Mouse (Mus musculus): ENCODE measurements around the gene Prmt3. TPM values are rescaled to one million over a fixed set of nuclear protein-coding genes. Genes with fewer than 3 reads are reported as not detected.
A peak's percentile ranks its signal among the peaks of the same experiment; 100 is the strongest.

Gene Prmt3
- 63.1 and 63.8 TPM in 2 replicates for polyA plus RNA-seq (2014; fragmentation: Nextera tagmentation; extraction: Ambion mirVana)

DNA sequence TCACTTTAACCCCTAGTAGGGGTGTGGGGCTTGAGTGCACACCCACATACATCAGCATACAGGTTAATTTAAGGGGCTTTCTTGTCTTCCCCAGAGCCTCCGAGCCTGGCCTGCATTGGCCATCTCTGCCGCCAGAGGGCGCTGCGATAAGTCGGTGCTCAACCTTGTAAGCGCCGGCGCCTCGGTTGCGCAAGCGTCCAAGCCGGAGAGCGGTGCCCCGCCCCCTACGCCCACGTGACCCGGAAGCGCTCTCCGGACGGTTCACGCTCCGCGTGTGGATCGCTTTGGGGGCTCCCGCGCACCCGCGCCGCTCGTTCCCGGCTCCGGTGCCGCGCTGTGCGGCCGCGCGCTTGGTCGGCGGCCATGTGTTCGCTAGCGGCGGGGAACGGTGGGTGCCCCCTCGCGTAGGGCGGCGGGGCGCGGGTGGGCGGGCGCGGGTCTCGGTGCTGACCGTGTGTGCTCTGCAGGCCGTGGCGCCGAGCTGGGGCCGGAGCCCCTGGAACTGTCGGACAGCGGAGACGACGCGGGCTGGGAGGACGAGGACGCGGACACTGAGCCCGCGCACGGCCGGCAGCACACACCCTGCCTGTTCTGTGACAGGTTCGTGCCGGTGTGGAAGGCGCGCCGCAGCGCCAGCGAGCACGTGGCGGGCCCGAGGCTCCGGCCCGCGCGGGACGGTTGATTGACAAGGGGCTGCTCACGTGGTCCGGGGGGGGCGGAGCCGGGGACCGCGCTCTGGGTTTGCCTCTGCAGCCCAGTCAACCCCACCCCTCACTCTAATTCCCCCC lies at the start of gene Prmt3:
TSS of gene Prmt3 (plus strand) at position 233 of the 788 bp plus-strand sequence.
- H3K36me3 ChIP-seq (replicated peaks; ENCODE audit: control insufficient read depth, insufficient read depth, low read depth, low read length): no peaks in the 10 kb centered on the region
- H3K9ac ChIP-seq (replicated peaks; ENCODE audit: low read length): peak within 1 kb of the TSS; percentile 83
- peak; percentile 83 for ATAC-seq (replicated peaks; ENCODE audit: insufficient number of reproducible peaks, low FRiP score, low TSS enrichment, low read depth)
- no peaks in the 10 kb centered on the region for H3K4me1 ChIP-seq (ENCODE audit: control insufficient read depth, insufficient read depth, low read length)
- under 1% methylated on average over 76 of the region's 92 CpGs for WGBS
- peak within 1 kb of the TSS; percentile 90 for H3K4me2 ChIP-seq (ENCODE audit: low read depth, low read length)
- H3K27ac ChIP-seq (replicated peaks; ENCODE audit: low read depth, low read length): 0 out of 2 replicates have a peak within 1 kb of the TSS, but pooled peaks have one; percentile 41
- peak within 1 kb of the TSS; percentile 67 for H3K4me3 ChIP-seq (ENCODE audit: low read depth, low read length)
- H3K27me3 ChIP-seq (ENCODE audit: control insufficient read depth, insufficient read depth, low read length): no peaks in the 10 kb centered on the region
- no peaks in the 10 kb centered on the region for H3K9me3 ChIP-seq (replicated peaks; ENCODE audit: control insufficient read depth, low read length)
- DNase-seq (ENCODE audit: low spot score): peak; percentile 99

GRCm38 (mm10) chr7:49734342-49734741 lies 43.8 kb upstream of the Prmt3 start:
- H3K27me3 ChIP-seq (ENCODE audit: control insufficient read depth, insufficient read depth, low read length): no peaks in the 10 kb centered on the region
- H3K36me3 ChIP-seq (replicated peaks; ENCODE audit: control insufficient read depth, insufficient read depth, low read depth, low read length): no peaks in the 10 kb centered on the region
- no peak overlapping the region for H3K9ac ChIP-seq (replicated peaks; ENCODE audit: low read length)
- H3K4me2 ChIP-seq (ENCODE audit: low read depth, low read length): no peak overlapping the region
- ATAC-seq (replicated peaks; ENCODE audit: insufficient number of reproducible peaks, low FRiP score, low TSS enrichment, low read depth) (no peak), DNase-seq (ENCODE audit: low spot score) (no peak)
- H3K4me1 ChIP-seq (ENCODE audit: control insufficient read depth, insufficient read depth, low read length): no peaks in the 10 kb centered on the region
- H3K27ac ChIP-seq (replicated peaks; ENCODE audit: low read depth, low read length): no peak overlapping the region
- no peaks in the 10 kb centered on the region for H3K9me3 ChIP-seq (replicated peaks; ENCODE audit: control insufficient read depth, low read length)
- 54% methylated on average over 4 of the region's 4 CpGs for WGBS
- no peak overlapping the region for H3K4me3 ChIP-seq (ENCODE audit: low read depth, low read length)

- H3K4me2 ChIP-seq (ENCODE audit: low read depth, low read length): no peak overlapping the region
- H3K27ac ChIP-seq (replicated peaks; ENCODE audit: low read depth, low read length): no peak overlapping the region
- H3K27me3 ChIP-seq (ENCODE audit: control insufficient read depth, insufficient read depth, low read length): no peaks in the 10 kb centered on the region
- ATAC-seq (replicated peaks; ENCODE audit: insufficient number of reproducible peaks, low FRiP score, low TSS enrichment, low read depth) (0 out of 2 replicates have a peak, but pooled peaks have one; percentile 58), DNase-seq (ENCODE audit: low spot score) (no peak)
- no peaks in the 10 kb centered on the region for H3K4me1 ChIP-seq (ENCODE audit: control insufficient read depth, insufficient read depth, low read length)
- no peaks in the 10 kb centered on the region for H3K36me3 ChIP-seq (replicated peaks; ENCODE audit: control insufficient read depth, insufficient read depth, low read depth, low read length)
- H3K9me3 ChIP-seq (replicated peaks; ENCODE audit: control insufficient read depth, low read length): no peaks in the 10 kb centered on the region
- H3K4me3 ChIP-seq (ENCODE audit: low read depth, low read length): no peak overlapping the region
- WGBS: 56% methylated on average over 8 of the region's 8 CpGs
- no peak overlapping the region for H3K9ac ChIP-seq (replicated peaks; ENCODE audit: low read length)
Measured at GRCm38 (mm10) chr7:49739448-49739847, 38.7 kb upstream of the Prmt3 start.

DNA sequence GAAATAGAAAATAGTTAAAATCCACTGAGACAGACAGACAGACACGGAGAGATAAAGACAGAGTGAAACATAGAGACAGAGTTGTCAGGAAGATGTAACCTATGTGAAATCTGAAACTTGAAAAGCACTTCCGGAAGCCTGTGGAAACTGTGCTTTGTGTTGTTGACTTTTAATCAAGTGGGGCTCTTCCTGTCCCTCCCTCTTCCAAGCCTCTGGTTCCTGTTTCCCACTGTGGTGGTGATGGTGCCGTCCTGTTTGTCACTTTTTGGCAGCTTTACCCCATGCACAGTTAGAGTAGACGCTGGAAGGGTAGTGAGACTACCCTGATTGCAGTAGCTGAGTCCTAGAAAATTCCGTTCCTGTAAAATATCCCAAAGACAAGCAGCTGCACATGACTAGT lies 36.7 kb upstream of the Prmt3 start:
- Histone ChIP-seq H3K4me2 (ENCODE audit: low read depth, low read length) (no peak overlapping the region), H3K9me3 (replicated peaks; ENCODE audit: control insufficient read depth, low read length) (no peaks in the 10 kb centered on the region), H3K4me1 (ENCODE audit: control insufficient read depth, insufficient read depth, low read length) (no peaks in the 10 kb centered on the region), H3K36me3 (replicated peaks; ENCODE audit: control insufficient read depth, insufficient read depth, low read depth, low read length) (no peaks in the 10 kb centered on the region), H3K27ac (replicated peaks; ENCODE audit: low read depth, low read length) (no peak overlapping the region), H3K9ac (replicated peaks; ENCODE audit: low read length) (no peak overlapping the region), H3K4me3 (ENCODE audit: low read depth, low read length) (no peak overlapping the region), H3K27me3 (ENCODE audit: control insufficient read depth, insufficient read depth, low read length) (no peaks in the 10 kb centered on the region)
- WGBS: 16% methylated on average over 5 of the region's 5 CpGs
- DNase-seq (ENCODE audit: low spot score) (no peak), ATAC-seq (replicated peaks; ENCODE audit: insufficient number of reproducible peaks, low FRiP score, low TSS enrichment, low read depth) (no peak)

DNA sequence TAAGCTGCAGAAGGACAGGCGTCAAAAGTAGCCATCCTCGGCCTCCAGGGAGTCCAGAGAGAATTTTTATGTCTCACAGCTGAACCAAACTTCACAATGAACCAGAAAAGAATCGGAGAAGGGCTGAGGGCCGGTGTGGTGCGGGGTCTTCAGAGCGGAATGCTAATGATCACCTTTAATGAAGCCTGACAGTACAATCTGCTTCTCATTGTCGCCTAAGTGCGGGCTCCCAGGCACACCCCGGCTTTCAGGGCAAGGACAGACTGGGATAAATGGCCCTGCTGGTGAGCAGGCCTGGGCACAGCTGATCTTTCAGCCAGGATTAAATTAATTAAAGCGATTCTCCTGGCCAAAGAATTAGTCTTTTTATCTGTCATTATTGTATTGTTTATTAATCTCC lies 36.2 kb upstream of the Prmt3 start:
- peak; percentile 46 for DNase-seq (ENCODE audit: low spot score)
- H3K27me3 ChIP-seq (ENCODE audit: control insufficient read depth, insufficient read depth, low read length): no peaks in the 10 kb centered on the region
- WGBS: 11% methylated on average over 10 of the region's 10 CpGs

DNA sequence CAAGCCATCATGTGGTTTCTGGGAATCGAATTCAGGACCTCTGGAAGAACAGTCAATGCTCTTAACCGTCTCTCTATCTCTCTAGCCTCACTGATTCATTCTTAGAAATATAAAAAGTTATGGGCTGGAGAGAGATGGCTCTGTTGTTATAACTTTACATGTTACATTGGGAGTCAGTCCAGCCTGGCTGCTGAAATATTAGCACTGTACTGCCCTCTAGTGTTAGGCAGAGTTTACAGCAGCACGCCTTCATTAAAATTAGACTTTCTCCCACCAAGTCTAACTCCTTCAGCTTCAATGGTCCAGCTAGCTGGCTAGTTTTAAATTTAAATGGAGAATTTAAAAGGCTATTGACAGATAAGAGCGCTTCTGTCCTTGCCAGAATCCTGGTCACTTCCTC lies 27.0 kb upstream of the Prmt3 start:
- WGBS: 7% methylated on average over 4 of the region's 4 CpGs
- no peaks in the 10 kb centered on the region for H3K9me3 ChIP-seq (replicated peaks; ENCODE audit: control insufficient read depth, low read length)
- H3K4me2 ChIP-seq (ENCODE audit: low read depth, low read length): no peak overlapping the region
- no peak for ATAC-seq (replicated peaks; ENCODE audit: insufficient number of reproducible peaks, low FRiP score, low TSS enrichment, low read depth)
- DNase-seq (ENCODE audit: low spot score): peak; percentile 79
- H3K4me3 ChIP-seq (ENCODE audit: low read depth, low read length): no peak overlapping the region
- H3K9ac ChIP-seq (replicated peaks; ENCODE audit: low read length): no peak overlapping the region
- H3K36me3 ChIP-seq (replicated peaks; ENCODE audit: control insufficient read depth, insufficient read depth, low read depth, low read length): no peaks in the 10 kb centered on the region
- no peak overlapping the region for H3K27ac ChIP-seq (replicated peaks; ENCODE audit: low read depth, low read length)
- peaks cover 10% of the 10 kb centered on the region for H3K27me3 ChIP-seq (ENCODE audit: control insufficient read depth, insufficient read depth, low read length)
- H3K4me1 ChIP-seq (ENCODE audit: control insufficient read depth, insufficient read depth, low read length): no peaks in the 10 kb centered on the region

More for the DNA sequence above, 36.2 kb upstream of the Prmt3 start:
- H3K36me3 ChIP-seq (replicated peaks; ENCODE audit: control insufficient read depth, insufficient read depth, low read depth, low read length): no peaks in the 10 kb centered on the region
- H3K4me1 ChIP-seq (ENCODE audit: control insufficient read depth, insufficient read depth, low read length): no peaks in the 10 kb centered on the region
- H3K9ac ChIP-seq (replicated peaks; ENCODE audit: low read length): no peak overlapping the region
- H3K4me3 ChIP-seq (ENCODE audit: low read depth, low read length): no peak overlapping the region
- no peak for ATAC-seq (replicated peaks; ENCODE audit: insufficient number of reproducible peaks, low FRiP score, low TSS enrichment, low read depth)
- H3K9me3 ChIP-seq (replicated peaks; ENCODE audit: control insufficient read depth, low read length): no peaks in the 10 kb centered on the region
- no peak overlapping the region for H3K4me2 ChIP-seq (ENCODE audit: low read depth, low read length)
- H3K27ac ChIP-seq (replicated peaks; ENCODE audit: low read depth, low read length): no peak overlapping the region

DNA sequence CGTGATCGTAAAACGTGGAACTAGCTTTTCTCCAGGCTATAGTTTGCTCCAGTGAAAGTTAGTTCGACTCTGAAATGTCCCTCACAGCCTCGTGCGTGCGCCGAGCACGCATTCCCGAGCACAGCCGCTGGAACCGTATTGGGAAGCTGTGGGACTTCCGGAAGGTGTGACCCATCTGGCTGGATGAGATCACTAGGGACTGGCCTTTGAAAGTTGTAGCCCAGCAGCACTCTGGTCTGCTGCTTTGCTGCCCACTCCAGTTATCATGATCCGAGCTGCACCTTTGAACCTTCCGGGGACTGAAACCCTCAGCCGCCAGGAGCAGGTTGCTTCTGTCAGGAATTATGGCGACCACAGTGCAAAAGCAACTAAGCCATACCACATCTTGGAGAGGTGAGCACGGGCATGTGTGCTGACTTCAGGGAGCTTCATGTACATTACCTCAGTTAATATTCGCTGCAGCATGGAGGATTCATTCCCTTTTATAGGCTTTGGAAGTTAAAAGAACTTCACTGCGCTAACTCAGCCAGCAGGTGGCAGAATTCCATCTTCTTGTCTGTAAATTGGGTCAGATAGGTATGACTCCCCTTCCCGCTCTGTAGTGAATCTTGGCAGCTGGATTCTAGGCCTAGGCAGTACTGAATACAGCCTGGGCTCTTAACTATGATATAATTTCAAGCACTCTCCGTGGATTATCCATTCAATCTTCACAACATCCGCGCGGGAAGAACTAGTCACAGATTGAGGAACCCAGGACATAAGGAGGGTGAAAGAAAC lies 25.2 kb upstream of the Prmt3 start:
- Histone ChIP-seq H3K36me3 (replicated peaks; ENCODE audit: control insufficient read depth, insufficient read depth, low read depth, low read length) (no peaks in the 10 kb centered on the region), H3K4me2 (ENCODE audit: low read depth, low read length) (peak overlapping the region; percentile 10; the same call in 1 of the 2 replicates), H3K4me1 (ENCODE audit: control insufficient read depth, insufficient read depth, low read length) (no peaks in the 10 kb centered on the region), H3K9me3 (replicated peaks; ENCODE audit: control insufficient read depth, low read length) (no peaks in the 10 kb centered on the region), H3K9ac (replicated peaks; ENCODE audit: low read length) (no peak overlapping the region), H3K27me3 (ENCODE audit: control insufficient read depth, insufficient read depth, low read length) (peaks cover 10% of the 10 kb centered on the region), H3K27ac (replicated peaks; ENCODE audit: low read depth, low read length) (no peak overlapping the region), H3K4me3 (ENCODE audit: low read depth, low read length) (no peak overlapping the region)
- peak; percentile 83 for DNase-seq (ENCODE audit: low spot score)
- 0 out of 2 replicates have a peak, but pooled peaks have one; percentile 30 for ATAC-seq (replicated peaks; ENCODE audit: insufficient number of reproducible peaks, low FRiP score, low TSS enrichment, low read depth)
- WGBS: 26% methylated on average over 25 of the region's 25 CpGs

GRCm38 (mm10) chr7:49754767-49755166 lies 23.4 kb upstream of the Prmt3 start:
- WGBS: 8% methylated on average over 9 of the region's 9 CpGs
- Histone ChIP-seq H3K36me3 (replicated peaks; ENCODE audit: control insufficient read depth, insufficient read depth, low read depth, low read length) (no peaks in the 10 kb centered on the region), H3K27me3 (ENCODE audit: control insufficient read depth, insufficient read depth, low read length) (peaks cover 10% of the 10 kb centered on the region), H3K9ac (replicated peaks; ENCODE audit: low read length) (no peak overlapping the region), H3K27ac (replicated peaks; ENCODE audit: low read depth, low read length) (no peak overlapping the region), H3K9me3 (replicated peaks; ENCODE audit: control insufficient read depth, low read length) (no peaks in the 10 kb centered on the region), H3K4me1 (ENCODE audit: control insufficient read depth, insufficient read depth, low read length) (no peaks in the 10 kb centered on the region), H3K4me3 (ENCODE audit: low read depth, low read length) (no peak overlapping the region), H3K4me2 (ENCODE audit: low read depth, low read length) (no peak overlapping the region)
- ATAC-seq (replicated peaks; ENCODE audit: insufficient number of reproducible peaks, low FRiP score, low TSS enrichment, low read depth) (no peak; the same call in 1 of the 2 replicates), DNase-seq (ENCODE audit: low spot score) (peak; percentile 80)
